Mouse (Mus musculus) CD4-positive, CD25-positive, alpha-beta regulatory T cell, adult 2 months (primary cell): Measurements from ENCODE around the gene Hspb11.

Experiments used
- DNase-seq: peaks from one replicate; pipeline ENCODE4 v3.0.0-alpha.2; 2012; ENCODE audit warnings: low read depth, low spot score

Hspb11 gene

DNA sequence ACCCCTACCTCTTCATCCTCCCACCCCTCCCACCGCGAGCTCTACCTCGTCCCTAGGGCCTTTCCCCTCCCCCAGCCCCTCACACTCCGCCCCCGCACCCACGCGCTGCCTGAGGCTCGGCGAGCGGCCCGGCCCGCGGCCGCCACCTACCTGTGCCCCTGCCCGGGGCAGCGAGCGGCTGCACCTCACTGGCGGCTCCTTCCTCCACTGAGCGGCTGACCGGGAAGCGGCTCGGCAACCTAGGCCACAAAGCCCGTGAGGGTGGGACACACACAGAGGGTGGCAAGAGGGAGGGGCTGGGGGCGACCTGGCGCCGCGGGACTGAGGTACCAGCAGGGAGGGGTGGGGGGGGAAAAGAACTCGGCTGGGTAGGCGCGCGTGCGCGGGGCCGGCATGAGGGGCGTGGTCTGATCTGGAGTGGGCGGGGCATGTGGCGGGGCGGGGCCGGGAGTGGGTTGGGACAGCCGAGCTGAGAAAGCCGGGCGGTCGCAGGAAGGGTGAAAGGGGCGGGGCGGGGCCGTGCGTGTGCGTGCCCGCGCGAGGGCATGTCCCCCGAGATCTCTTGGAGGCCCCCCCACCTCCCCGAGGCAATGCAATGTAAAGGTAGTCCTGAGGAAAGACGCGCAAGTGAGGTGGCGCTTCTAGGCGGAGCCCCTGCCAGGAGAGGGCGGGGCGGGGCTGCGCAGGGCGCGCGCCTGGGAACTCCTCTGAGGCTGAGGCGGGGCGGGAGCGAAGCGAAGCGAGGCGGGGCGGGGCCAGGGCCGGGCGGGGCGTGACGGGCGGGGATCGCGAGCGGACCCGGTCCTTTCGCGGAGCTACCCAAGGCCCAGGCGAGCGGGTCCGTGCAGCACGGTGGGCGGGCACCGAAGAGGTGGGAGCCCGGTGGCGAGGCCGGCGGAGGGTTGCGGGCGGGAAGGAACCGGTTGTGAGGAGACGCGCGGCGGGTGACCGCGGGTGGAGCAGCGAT lies at the start of gene Hspb11, which contains the start of gene Lrrc42:
Gene Hspb11, plus strand, starts transcription at position 469 of the 967 bp plus-strand sequence.
Gene Lrrc42, minus strand, starts transcription at position 408 of the 967 bp plus-strand sequence.
- peak; percentile 99 for DNase-seq

DNA sequence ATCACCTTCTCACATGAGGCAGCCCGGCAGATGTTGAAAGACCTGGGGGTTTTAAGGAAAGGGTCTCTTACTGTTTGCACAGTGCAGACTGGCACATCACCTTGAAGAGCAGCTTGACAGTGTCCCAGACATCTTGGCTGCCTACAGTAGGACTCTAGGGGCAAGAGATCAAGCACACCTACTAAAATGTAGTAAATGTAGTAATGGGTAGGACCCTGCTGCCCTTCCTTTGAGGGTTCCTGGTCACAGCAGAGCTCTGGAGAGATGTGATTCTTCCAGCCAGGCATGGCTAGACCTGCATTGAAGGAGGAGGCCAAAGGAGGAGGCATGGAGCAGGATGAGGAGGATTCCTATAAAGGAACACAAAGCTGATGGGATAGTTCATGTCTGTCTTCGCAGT lies 46.4 kb upstream of the Hspb11 start:
- DNase-seq: no peak

- DNase-seq: no peak
Measured at GRCm38 (mm10) chr4:107208880-107209279, 44.5 kb upstream of the Hspb11 start, which contains the start of gene Ldlrad1. Gene Ldlrad1 (plus strand): TSS chr4:107209180.

DNA sequence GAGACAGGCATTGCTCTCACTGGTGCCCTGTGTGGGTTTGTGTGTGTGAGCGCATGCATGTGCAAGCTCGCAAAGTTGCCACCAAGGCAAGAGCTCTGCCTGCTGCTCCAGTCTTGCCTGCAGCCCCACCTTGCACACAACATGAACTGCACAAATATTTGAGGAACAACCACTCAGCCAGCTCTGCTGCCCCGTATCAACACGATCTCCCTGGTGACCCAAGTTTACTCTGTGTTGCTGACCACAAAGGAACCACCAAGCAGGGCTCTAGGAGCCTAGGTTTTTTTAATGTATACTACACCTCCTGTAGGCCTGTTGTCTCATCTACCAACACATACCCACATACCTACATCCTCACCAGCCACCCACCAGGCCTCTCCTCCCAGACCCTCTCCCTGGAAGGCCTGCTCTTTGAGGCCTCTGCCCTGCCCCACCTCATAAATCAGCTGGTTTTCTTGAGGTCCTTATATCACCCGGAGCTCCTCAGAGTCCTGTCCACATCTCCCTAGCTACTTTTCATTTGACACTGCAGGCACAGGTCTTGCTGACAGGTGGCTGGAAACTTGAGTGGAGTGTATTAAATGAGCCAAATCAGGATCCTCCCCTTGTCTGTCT lies 42.8 kb upstream of the Hspb11 start:
- DNase-seq: no peak

- DNase-seq: no peak
Measured at GRCm38 (mm10) chr4:107211465-107211864, 41.9 kb upstream of the Hspb11 start.

- DNase-seq: no peak
Measured at GRCm38 (mm10) chr4:107211936-107212335, 41.5 kb upstream of the Hspb11 start.

DNA sequence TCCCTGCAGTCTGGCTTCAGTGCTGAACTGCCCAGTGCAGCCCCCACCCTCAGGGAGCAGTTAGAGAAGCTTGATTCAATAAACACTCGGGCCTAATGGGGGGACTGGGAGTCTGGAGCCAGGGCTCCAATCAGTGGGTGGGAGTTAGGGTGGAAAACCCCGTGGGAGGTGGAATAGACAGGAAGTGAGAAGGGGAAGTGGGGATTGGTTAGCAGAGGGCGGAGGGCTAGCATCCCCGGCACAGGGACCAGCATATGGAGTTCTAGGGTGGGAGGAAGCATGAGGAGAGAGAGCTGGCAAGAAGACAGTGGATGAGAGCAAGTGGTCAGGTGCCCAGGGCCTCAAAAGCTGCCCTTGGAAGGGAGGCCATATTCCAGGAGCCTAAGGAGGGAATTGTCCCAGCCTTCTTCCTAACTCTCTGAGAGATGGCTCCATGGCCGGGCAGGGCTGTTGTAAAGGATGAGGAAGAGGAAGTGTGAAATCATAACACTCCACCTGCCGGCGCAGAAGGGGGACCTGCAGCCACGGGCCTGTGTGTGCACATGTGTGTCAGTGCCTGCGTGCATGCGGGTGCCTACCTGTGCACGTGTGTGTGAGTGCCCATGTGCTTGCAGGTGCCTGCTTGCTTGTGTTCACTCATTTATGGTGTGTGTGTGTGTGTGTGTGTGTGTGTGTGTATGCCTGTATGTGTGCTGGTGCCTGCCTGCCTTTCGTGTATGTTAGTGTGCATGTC lies 39.9 kb upstream of the Hspb11 start:
- DNase-seq: no peak

GRCm38 (mm10) chr4:107217574-107217973 lies 35.8 kb upstream of the Hspb11 start:
- DNase-seq: no peak

DNA sequence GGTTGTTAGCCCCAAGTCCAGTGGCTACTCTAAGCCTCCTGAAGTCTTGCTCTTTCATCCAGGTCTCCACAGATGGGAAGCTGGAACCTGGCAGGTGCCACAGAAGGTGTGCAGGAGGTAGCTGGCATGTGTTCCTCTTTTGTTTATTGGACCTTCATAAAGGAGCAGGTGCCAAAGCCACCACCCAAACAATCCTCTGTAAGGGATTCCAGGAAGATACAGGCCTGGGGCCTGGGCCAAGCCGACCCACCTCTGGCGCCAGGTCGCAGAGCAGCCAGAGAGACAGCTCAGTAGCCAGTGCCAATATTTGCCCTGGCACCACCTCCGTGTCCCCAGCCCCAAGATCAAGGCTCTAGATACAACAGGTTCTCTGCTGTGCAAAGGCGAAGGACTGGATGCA lies 31.9 kb upstream of the Hspb11 start:
- no peak for DNase-seq

GRCm38 (mm10) chr4:107223225-107224204 lies 29.9 kb upstream of the Hspb11 start:
- DNase-seq: peak; percentile 60

DNA sequence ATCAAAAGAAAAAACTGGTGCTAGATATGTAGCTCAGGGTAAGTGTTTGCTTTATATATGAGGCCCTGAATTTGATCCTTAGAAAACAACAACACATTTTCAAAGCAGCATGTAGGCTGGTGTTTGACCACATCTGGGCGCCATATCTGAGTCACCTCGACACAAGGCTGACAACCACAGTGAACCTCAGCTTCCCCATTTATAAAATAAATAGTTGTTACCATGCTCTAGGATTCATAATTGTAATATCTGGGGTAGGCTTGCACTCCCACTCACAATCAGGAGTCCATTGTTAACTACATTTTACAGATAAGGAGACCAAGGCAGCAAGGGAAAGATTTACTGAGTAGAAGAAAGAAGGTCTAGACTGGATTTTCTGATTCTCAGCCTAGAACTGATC lies 27.1 kb upstream of the Hspb11 start:
- no peak for DNase-seq

DNA sequence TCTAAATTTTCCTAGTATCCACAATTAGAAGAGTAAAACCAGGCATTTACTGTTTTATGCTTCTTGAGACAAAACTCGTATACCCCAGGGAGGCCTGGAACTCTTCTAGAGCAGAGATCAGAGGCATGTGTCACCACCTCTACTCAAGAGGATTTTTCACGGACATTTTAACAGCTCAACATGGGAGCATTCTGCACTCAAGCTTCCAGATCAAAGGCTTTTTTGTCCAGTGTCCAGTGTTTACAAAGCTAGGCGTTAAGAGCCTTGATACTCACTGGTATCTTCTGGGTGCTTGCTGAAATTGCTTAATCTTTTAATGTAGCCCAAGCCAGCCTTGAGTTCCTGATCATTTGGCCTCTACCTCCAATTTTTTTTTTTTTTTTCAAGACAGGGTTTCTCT lies 21.2 kb upstream of the Hspb11 start:
- DNase-seq: no peak

- no peak for DNase-seq
Measured at GRCm38 (mm10) chr4:107238253-107238652, 15.1 kb upstream of the Hspb11 start.

DNA sequence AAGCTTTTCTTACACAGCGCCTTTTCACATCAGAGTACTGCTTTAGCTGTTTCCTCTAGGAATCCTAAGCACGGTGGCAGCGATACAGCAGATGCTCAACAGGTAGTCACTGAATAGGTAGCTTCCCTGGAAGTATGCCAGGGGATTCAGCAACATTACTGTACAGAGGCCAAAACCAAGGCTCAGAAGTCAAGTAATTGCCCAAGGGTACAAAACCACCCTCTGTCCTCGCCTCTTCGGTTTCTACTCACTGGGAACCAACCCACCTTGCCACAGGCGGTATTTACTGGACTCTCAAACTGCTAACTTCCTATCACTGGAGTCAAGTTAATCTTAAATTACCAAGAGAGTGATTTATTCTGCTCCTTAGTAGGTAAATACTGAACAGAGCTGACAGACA lies 13.2 kb upstream of the Hspb11 start:
- DNase-seq: no peak

GRCm38 (mm10) chr4:107243365-107244333 lies 9.7 kb upstream of the Hspb11 start:
- peak; percentile 46 for DNase-seq

- DNase-seq: no peak
Measured at GRCm38 (mm10) chr4:107245368-107245767, 8.0 kb upstream of the Hspb11 start.

GRCm38 (mm10) chr4:107246040-107246439 lies 7.4 kb upstream of the Hspb11 start:
- no peak for DNase-seq

DNA sequence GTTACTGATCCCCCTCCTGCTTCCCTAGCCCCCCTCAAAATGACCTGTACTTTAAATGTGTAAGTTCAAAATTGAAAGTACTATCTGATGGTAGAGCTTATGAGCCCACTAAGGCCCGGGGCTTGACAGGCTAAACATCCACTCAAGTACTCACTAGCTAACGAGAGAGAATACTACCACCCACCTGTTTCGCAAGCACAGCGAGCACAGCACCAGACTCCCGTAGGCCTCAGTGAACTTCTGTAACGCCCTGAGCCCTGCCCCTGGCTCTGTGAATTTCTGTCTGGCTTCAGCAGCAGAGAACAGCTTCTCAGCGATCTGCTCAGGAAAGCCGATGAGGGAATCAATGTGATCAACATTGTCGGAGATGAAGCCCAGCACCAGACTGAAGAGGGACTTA lies 6.3 kb upstream of the Hspb11 start:
- no peak for DNase-seq

- DNase-seq: no peak
Measured at GRCm38 (mm10) chr4:107248061-107248460, 5.3 kb upstream of the Hspb11 start.

GRCm38 (mm10) chr4:107249471-107249870 lies 3.9 kb upstream of the Hspb11 start:
- DNase-seq: no peak
